Mouse (Mus musculus) hindbrain, embryonic 15.5 days (tissue): ENCODE results near the gene Mxra7. TPM values are rescaled to one million over a fixed set of nuclear protein-coding genes. Genes with fewer than 3 reads are reported as not detected.
"Not testable (repeated sequence)": the region's sequence is repeated elsewhere in the genome, so short reads cannot be mapped to it uniquely, and the experiment has no call there.

Source experiments
- ATAC-seq: fragments of 200-750 bp; cut with Nextera tagmentation; 2 replicates; pipeline ENCODE4 v1.8.0; 2017; ENCODE audit warnings: low read depth, moderate number of reproducible peaks, moderate TSS enrichment; ENCODE audit not compliant: low FRiP score
- H3K27ac ChIP-seq: fragments of 300-500 bp; sonication (generic); replicated peaks from 2 replicates; pipeline ENCODE4 v1.5.1; 2015; ENCODE audit warnings: mild to moderate bottlenecking, inconsistent platforms
- H3K27me3 ChIP-seq: fragments of 300-500 bp; sonication (generic); 2 replicates; pipeline ENCODE4 v1.6.1; 2015; ENCODE audit warnings: control low read depth, inconsistent platforms
- H3K36me3 ChIP-seq: fragments of 300-500 bp; sonication (generic); 2 replicates; pipeline ENCODE4 v1.6.1; 2015; ENCODE audit warnings: control low read depth, inconsistent platforms
- H3K4me1 ChIP-seq: fragments of 300-500 bp; sonication (generic); replicated peaks from 2 replicates; pipeline ENCODE4 v1.6.1; 2015; ENCODE audit warnings: control low read depth, inconsistent platforms
- H3K4me2 ChIP-seq: fragments of 300-500 bp; sonication (generic); 2 replicates; pipeline ENCODE4 v1.6.1; 2015; ENCODE audit warnings: moderate library complexity, mild to moderate bottlenecking, inconsistent platforms
- H3K4me3 ChIP-seq: fragments of 300-500 bp; sonication (generic); 2 replicates; pipeline ENCODE4 v1.5.1; 2015; ENCODE audit warnings: mild to moderate bottlenecking, inconsistent platforms
- H3K9ac ChIP-seq: fragments of 300-500 bp; sonication (generic); 2 replicates; pipeline ENCODE4 v1.6.1; 2015; ENCODE audit warnings: inconsistent platforms
- H3K9me3 ChIP-seq: fragments of 300-500 bp; sonication (generic); 2 replicates; pipeline ENCODE4 v1.6.1; 2016; ENCODE audit warnings: control low read depth, inconsistent platforms
- WGBS: fragments of 180-500 bp; shearing (Covaris S2); methylation state at CpG from one replicate; pipeline ENCODE4 v1.1.7; 2015; 5-methylcytosine and 5-hydroxymethylcytosine counted together
- polyA plus RNA-seq: library from polyadenylated mRNA; unstranded; fragments of >200 nt; fragmentation: Nextera tagmentation; extraction: Ambion mirVana; gene quantifications from 2 replicates; pipeline ENCODE4 v1.2.1, GENCODE M21; 2015

The Mxra7 gene
- polyA plus RNA-seq, 1 experiment from 2014 or later: 41.5 TPM

GRCm38 (mm10) chr11:116852291-116852890 lies 24.5 kb upstream of the Mxra7 start, which contains the start of gene Mfsd11:
Gene Mfsd11, plus strand, starts transcription at chr11:116852440.
- H3K4me2 ChIP-seq: peak within 1 kb of the TSS; percentile 70
- H3K27me3 ChIP-seq: no peaks in the 10 kb centered on the region
- H3K36me3 ChIP-seq: peaks cover 31% of the 10 kb centered on the region
- no peaks in the 10 kb centered on the region for H3K9me3 ChIP-seq
- WGBS: under 1% methylated on average over 79 of the region's 91 CpGs
- H3K4me1 ChIP-seq: peaks cover 49% of the 10 kb centered on the region
- ATAC-seq: peak; percentile 35
- H3K27ac ChIP-seq: peak within 1 kb of the TSS; percentile 97
- H3K9ac ChIP-seq: peak within 1 kb of the TSS; percentile 94
- peak within 1 kb of the TSS; percentile 99 for H3K4me3 ChIP-seq

- H3K9ac ChIP-seq: peak overlapping the region; percentile 94
- H3K27ac ChIP-seq: peak overlapping the region; percentile 97
- peaks cover 49% of the 10 kb centered on the region for H3K4me1 ChIP-seq
- H3K4me3 ChIP-seq: peak overlapping the region; percentile 99
- WGBS: under 1% methylated on average over 29 of the region's 29 CpGs
- no peaks in the 10 kb centered on the region for H3K27me3 ChIP-seq
- peak overlapping the region; percentile 70 for H3K4me2 ChIP-seq
- no peaks in the 10 kb centered on the region for H3K9me3 ChIP-seq
- ATAC-seq: no peak
- peaks cover 28% of the 10 kb centered on the region for H3K36me3 ChIP-seq
These were observed 23.9 kb upstream of the Mxra7 start for GRCm38 (mm10) chr11:116851576-116852290.

GRCm38 (mm10) chr11:116850833-116851477 lies 23.1 kb upstream of the Mxra7 start:
- Histone ChIP-seq H3K9ac (peak overlapping the region; percentile 94), H3K27me3 (no peaks in the 10 kb centered on the region), H3K4me2 (peak overlapping the region; percentile 70), H3K4me3 (peak overlapping the region; percentile 99), H3K4me1 (peaks cover 44% of the 10 kb centered on the region), H3K9me3 (no peaks in the 10 kb centered on the region), H3K36me3 (peaks cover 28% of the 10 kb centered on the region), H3K27ac (0 out of 2 replicates have a peak overlapping the region, but pooled peaks have one; percentile 97)
- no peak for ATAC-seq
- 45% methylated on average over 6 of the region's 6 CpGs for WGBS

- no peak for ATAC-seq
- no peak overlapping the region for H3K9ac ChIP-seq
- peaks cover 28% of the 10 kb centered on the region for H3K36me3 ChIP-seq
- peaks cover 37% of the 10 kb centered on the region for H3K4me1 ChIP-seq
- 0 out of 2 replicates have a peak overlapping the region, but pooled peaks have one; percentile 11 for H3K4me3 ChIP-seq
- H3K9me3 ChIP-seq: no peaks in the 10 kb centered on the region
- WGBS: 52% methylated on average over 4 of the region's 4 CpGs
- no peaks in the 10 kb centered on the region for H3K27me3 ChIP-seq
- peak overlapping the region; percentile 70 for H3K4me2 ChIP-seq
- H3K27ac ChIP-seq: no peak overlapping the region
These were observed 22.2 kb upstream of the Mxra7 start for GRCm38 (mm10) chr11:116850085-116850484.

GRCm38 (mm10) chr11:116849587-116849986 lies 21.7 kb upstream of the Mxra7 start:
- Histone ChIP-seq H3K9me3 (no peaks in the 10 kb centered on the region), H3K4me1 (peaks cover 33% of the 10 kb centered on the region), H3K27ac (no peak overlapping the region), H3K4me3 (no peak overlapping the region), H3K4me2 (no peak overlapping the region), H3K27me3 (no peaks in the 10 kb centered on the region), H3K9ac (no peak overlapping the region), H3K36me3 (peaks cover 28% of the 10 kb centered on the region)
- ATAC-seq: no peak

GRCm38 (mm10) chr11:116848877-116849178 lies 21.0 kb upstream of the Mxra7 start:
- not testable (repeated sequence) for H3K27me3 ChIP-seq, H3K27ac ChIP-seq, H3K9me3 ChIP-seq, H3K9ac ChIP-seq, H3K4me2 ChIP-seq, ATAC-seq, H3K4me3 ChIP-seq
- WGBS: 79% methylated on average over 2 of the region's 2 CpGs
- peaks cover 34% of the 10 kb centered on the region for H3K4me1 ChIP-seq
- peaks cover 28% of the 10 kb centered on the region for H3K36me3 ChIP-seq

- Histone ChIP-seq H3K9ac (no peak overlapping the region), H3K36me3 (peaks cover 28% of the 10 kb centered on the region), H3K9me3 (no peaks in the 10 kb centered on the region), H3K4me1 (peaks cover 36% of the 10 kb centered on the region), H3K4me2 (no peak overlapping the region), H3K27ac (no peak overlapping the region), H3K27me3 (no peaks in the 10 kb centered on the region), H3K4me3 (no peak overlapping the region)
- ATAC-seq: no peak
- 80% methylated on average over 5 of the region's 5 CpGs for whole genome bisulfite sequencing
These were observed 20.4 kb upstream of the Mxra7 start for GRCm38 (mm10) chr11:116848086-116848876.

- H3K27me3 ChIP-seq: no peaks in the 10 kb centered on the region
- ATAC-seq: no peak
These were observed 19.6 kb upstream of the Mxra7 start for GRCm38 (mm10) chr11:116847187-116848085.

GRCm38 (mm10) chr11:116846593-116847181 lies 18.8 kb upstream of the Mxra7 start:
- Histone ChIP-seq H3K9me3 (no peaks in the 10 kb centered on the region), H3K4me2 (no peak overlapping the region), H3K9ac (no peak overlapping the region), H3K27me3 (no peaks in the 10 kb centered on the region), H3K36me3 (peaks cover 28% of the 10 kb centered on the region), H3K27ac (no peak overlapping the region), H3K4me3 (no peak overlapping the region), H3K4me1 (peaks cover 41% of the 10 kb centered on the region)
- no peak for ATAC-seq
- WGBS: 92% methylated on average over 4 of the region's 4 CpGs

More at GRCm38 (mm10) chr11:116847187-116848085, 19.6 kb upstream of the Mxra7 start:
- H3K27ac ChIP-seq: no peak overlapping the region
- H3K9ac ChIP-seq: no peak overlapping the region
- H3K4me3 ChIP-seq: no peak overlapping the region
- H3K4me1 ChIP-seq: peaks cover 36% of the 10 kb centered on the region
- no peaks in the 10 kb centered on the region for H3K9me3 ChIP-seq
- H3K36me3 ChIP-seq: peaks cover 28% of the 10 kb centered on the region
- H3K4me2 ChIP-seq: no peak overlapping the region
- whole genome bisulfite sequencing: 90% methylated on average over 3 of the region's 3 CpGs

- H3K36me3 ChIP-seq: peaks cover 31% of the 10 kb centered on the region
- peak within 1 kb of the TSS; percentile 89 for H3K4me3 ChIP-seq
- ATAC-seq: peak; percentile 97
- peak within 1 kb of the TSS; percentile 83 for H3K4me2 ChIP-seq
- H3K9ac ChIP-seq: peak within 1 kb of the TSS; percentile 91
- WGBS: under 1% methylated on average over 71 of the region's 72 CpGs
- no peaks in the 10 kb centered on the region for H3K27me3 ChIP-seq
- H3K27ac ChIP-seq: peak within 1 kb of the TSS; percentile 98
- no peaks in the 10 kb centered on the region for H3K9me3 ChIP-seq
- peaks cover 41% of the 10 kb centered on the region for H3K4me1 ChIP-seq
These were observed 15.7 kb upstream of the Mxra7 start, which contains the start of the genes Mettl23 and Jmjd6 for GRCm38 (mm10) chr11:116843261-116844233. Gene Mettl23, plus strand, starts transcription at chr11:116843278. Gene Jmjd6, minus strand, starts transcription at chr11:116843449.
